Mouse (Mus musculus) ZHBTc4 (cell line): ENCODE measurements at regions not wholly inside any gene's neighbourhood (a gene's known extent, or its start where the extent isn't known, plus 50 kb on each side); places are given as distances from the start of the nearest gene placed in this dataset.

ENCODE experiments used
- DNase-seq: peaks from one replicate; pipeline ENCODE4 v3.0.0-alpha.2; 2011; ENCODE audit warnings: low read depth, low spot score

GRCm38 (mm10) chr14:67550462-67551185, 1541.6 kb upstream of the Gulo start:
- no peak for DNase-seq

GRCm38 (mm10) chr14:67548750-67549149, 1539.7 kb upstream of the Gulo start:
- peak; percentile 12 for DNase-seq

- no peak for DNase-seq
Observed at GRCm38 (mm10) chr14:67545036-67545435, 1536.0 kb upstream of the Gulo start.

- DNase-seq = no peak
Observed at GRCm38 (mm10) chr14:67541271-67541711, 1532.3 kb upstream of the Gulo start.

- no peak for DNase-seq
Observed at GRCm38 (mm10) chr14:67538696-67539095, 1529.7 kb upstream of the Gulo start.

GRCm38 (mm10) chr14:67536787-67537659, 1528.0 kb upstream of the Gulo start:
- DNase-seq = peak; percentile 39

GRCm38 (mm10) chr14:67506729-67507395, 1497.9 kb upstream of the Gulo start:
- DNase-seq = no peak

- no peak for DNase-seq
Observed at GRCm38 (mm10) chr14:67492086-67492485, 1483.1 kb upstream of the Gulo start.

- no peak for DNase-seq
Observed at GRCm38 (mm10) chr14:67486676-67487075, 1477.7 kb upstream of the Gulo start.

GRCm38 (mm10) chr14:67485449-67485800, 1476.4 kb upstream of the Gulo start:
- DNase-seq = no peak

- no peak for DNase-seq
Observed at GRCm38 (mm10) chr14:67484533-67485448, 1475.8 kb upstream of the Gulo start.
